Mouse (Mus musculus) erythroblast, embryonic 14.5 days (primary cell): ENCODE measurements at regions not wholly inside any gene's neighbourhood (a gene's known extent, or its start where the extent isn't known, plus 50 kb on each side); places are given as distances from the start of the nearest gene placed in this dataset.

Experiments used
- H3K27me3 ChIP-seq: 2 replicates; pipeline ENCODE4 v1.6.1; 2012; ENCODE audit warnings: inconsistent platforms; ENCODE audit not compliant: control insufficient read depth
- H3K36me3 ChIP-seq: 2 replicates; pipeline ENCODE4 v1.6.1; 2012; ENCODE audit warnings: mild to moderate bottlenecking, inconsistent platforms; ENCODE audit not compliant: control insufficient read depth
- H3K4me1 ChIP-seq: 2 replicates; pipeline ENCODE4 v1.6.1; 2012; ENCODE audit warnings: inconsistent platforms; ENCODE audit not compliant: control insufficient read depth
- H3K4me3 ChIP-seq: replicated peaks from 2 replicates; pipeline ENCODE3; 2012; ENCODE audit warnings: moderate library complexity, mild to moderate bottlenecking, inconsistent platforms
- H3K9me3 ChIP-seq: 2 replicates; pipeline ENCODE4 v1.6.1; 2012; ENCODE audit warnings: low read length, inconsistent platforms, mixed read lengths; ENCODE audit not compliant: control insufficient read depth
- GATA1 ChIP-seq: IDR thresholded peaks from 2 replicates; pipeline ENCODE4 v1.6.1; 2012; ENCODE audit warnings: low read length, inconsistent platforms, mixed read lengths
- TAL1 ChIP-seq: IDR thresholded peaks from 3 replicates; pipeline ENCODE4 v1.6.1; 2012; ENCODE audit warnings: low read length, inconsistent platforms, mixed read lengths

- TF ChIP-seq TAL1 (no peak), GATA1 (no peak)
- H3K36me3 ChIP-seq = no peaks in the 10 kb centered on the region
- H3K4me3 ChIP-seq = no peak overlapping the region
- no peaks in the 10 kb centered on the region for H3K4me1 ChIP-seq
- H3K27me3 ChIP-seq = no peaks in the 10 kb centered on the region
- no peaks in the 10 kb centered on the region for H3K9me3 ChIP-seq
Observed at GRCm38 (mm10) chr1:23163371-23163935, 61.4 kb upstream of the 4933415F23Rik start.

GRCm38 (mm10) chr1:23162766-23163165, 60.7 kb upstream of the 4933415F23Rik start:
- Histone ChIP-seq H3K27me3 (no peaks in the 10 kb centered on the region), H3K36me3 (no peaks in the 10 kb centered on the region), H3K9me3 (no peaks in the 10 kb centered on the region), H3K4me3 (no peak overlapping the region), H3K4me1 (no peaks in the 10 kb centered on the region)
- TF ChIP-seq GATA1 = no peak
- no peak for TF ChIP-seq TAL1
